Mouse (Mus musculus) heart, postnatal 0 days (tissue): ENCODE measurements around the gene Plxdc1. TPM values are rescaled to one million over a fixed set of nuclear protein-coding genes. Genes with fewer than 3 reads are reported as not detected.

Source experiments
- ATAC-seq: fragments of 200-750 bp; cut with Nextera tagmentation; 2 replicates; pipeline ENCODE4 v1.8.0; 2017; ENCODE audit warnings: low read depth, moderate number of reproducible peaks, moderate library complexity; ENCODE audit not compliant: insufficient read depth
- DNase-seq: peaks from one replicate; pipeline ENCODE4 v3.0.0-alpha.2; 2016; ENCODE audit warnings: low spot score
- H3K27ac ChIP-seq: fragments of 300-500 bp; sonication (generic); 2 replicates; pipeline ENCODE4 v1.5.1; 2014; ENCODE audit warnings: low read depth, mild to moderate bottlenecking
- H3K27me3 ChIP-seq: fragments of 300-500 bp; sonication (generic); 2 replicates; pipeline ENCODE4 v1.6.1; 2014; ENCODE audit warnings: low read length, mixed read lengths; ENCODE audit not compliant: control insufficient read depth, insufficient read depth
- H3K36me3 ChIP-seq: fragments of 300-500 bp; sonication (generic); replicated peaks from 2 replicates; pipeline ENCODE4 v1.6.1; 2014; ENCODE audit warnings: low read length, mixed read lengths; ENCODE audit not compliant: control insufficient read depth, insufficient read depth
- H3K4me1 ChIP-seq: fragments of 300-500 bp; sonication (generic); 2 replicates; pipeline ENCODE4 v1.6.1; 2014; ENCODE audit warnings: antibody characterized with exemption; ENCODE audit not compliant: control insufficient read depth, insufficient read depth
- H3K4me2 ChIP-seq: fragments of 300-500 bp; sonication (generic); 2 replicates; pipeline ENCODE4 v1.6.1; 2014; ENCODE audit warnings: low read depth, mild to moderate bottlenecking, low read length, moderate library complexity
- H3K4me3 ChIP-seq: fragments of 300-500 bp; sonication (generic); 2 replicates; pipeline ENCODE4 v1.5.1; 2014; ENCODE audit warnings: low read depth, low read length
- H3K9ac ChIP-seq: fragments of 300-500 bp; sonication (generic); replicated peaks from 2 replicates; pipeline ENCODE4 v1.6.1; 2014; ENCODE audit warnings: low read depth, low read length, mixed read lengths
- H3K9me3 ChIP-seq: fragments of 300-500 bp; sonication (generic); replicated peaks from 2 replicates; pipeline ENCODE4 v1.6.1; 2016; ENCODE audit warnings: low read length; ENCODE audit not compliant: control insufficient read depth
- CTCF ChIP-seq: IDR thresholded peaks from 2 replicates; pipeline ENCODE4 v1.5.1; 2016; ENCODE audit warnings: antibody characterized with exemption, control low read depth, low read depth
- EP300 ChIP-seq: IDR thresholded peaks from 2 replicates; pipeline ENCODE4 v1.6.1; 2016; ENCODE audit warnings: antibody characterized with exemption, low read depth
- WGBS: fragments of 180-500 bp; shearing (Covaris S2); extraction: QIAGEN DNeasy Blood & Tissue Kit; methylation state at CpG from one replicate; pipeline ENCODE4 v1.1.7; 2014; 5-methylcytosine and 5-hydroxymethylcytosine counted together
- polyA plus RNA-seq: library from polyadenylated mRNA; unstranded; fragments of >200 nt; fragmentation: Nextera tagmentation; extraction: Ambion mirVana; gene quantifications from 2 replicates; pipeline ENCODE4 v1.2.1, GENCODE M21; 2015
- total RNA-seq: library from RNA; depleted of rRNA; stranded (reverse); fragments of >200 nt; gene quantifications from 2 replicates; pipeline ENCODE4 v1.2.3, GENCODE M21; 2014; ENCODE audit warnings: low replicate concordance

The Plxdc1 gene
- total and polyA plus RNA-seq, 2 experiments from 2014 or later = 2.1 to 2.6 TPM

DNA sequence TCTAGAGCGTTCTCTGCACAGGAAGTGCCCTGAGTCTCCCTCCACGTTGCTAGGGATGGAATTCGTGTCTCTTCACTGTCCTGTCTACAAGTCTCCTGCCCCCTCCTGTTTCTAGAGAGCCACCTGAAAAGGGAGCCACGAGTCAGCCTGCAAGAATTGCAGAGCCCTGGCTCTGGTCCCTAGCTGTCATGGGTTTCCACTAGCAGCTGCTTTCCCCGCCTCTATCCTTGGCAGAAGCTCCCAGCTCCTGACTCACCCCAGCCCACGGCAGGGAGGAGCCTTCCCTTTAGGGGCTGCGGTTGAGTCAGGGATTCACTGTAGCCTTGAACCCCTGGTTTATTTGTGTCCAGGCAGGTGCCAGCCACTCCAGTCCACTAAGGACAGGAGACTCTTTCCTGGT, 15.0 kb downstream of the Plxdc1 start:
- WGBS = 4% methylated on average over 7 of the region's 7 CpGs
- ATAC-seq (peak; percentile 84), DNase-seq (peak; percentile 91)
- H3K4me3 ChIP-seq = no peak overlapping the region
- no peaks in the 10 kb centered on the region for H3K36me3 ChIP-seq
- H3K4me1 ChIP-seq = peaks cover 10% of the 10 kb centered on the region
- no peak overlapping the region for H3K9ac ChIP-seq
- H3K4me2 ChIP-seq = peak overlapping the region; percentile 36
- no peaks in the 10 kb centered on the region for H3K27me3 ChIP-seq
- H3K9me3 ChIP-seq = no peaks in the 10 kb centered on the region
- TF ChIP-seq EP300 (no peak), CTCF (no peak)
- no peak overlapping the region for H3K27ac ChIP-seq

DNA sequence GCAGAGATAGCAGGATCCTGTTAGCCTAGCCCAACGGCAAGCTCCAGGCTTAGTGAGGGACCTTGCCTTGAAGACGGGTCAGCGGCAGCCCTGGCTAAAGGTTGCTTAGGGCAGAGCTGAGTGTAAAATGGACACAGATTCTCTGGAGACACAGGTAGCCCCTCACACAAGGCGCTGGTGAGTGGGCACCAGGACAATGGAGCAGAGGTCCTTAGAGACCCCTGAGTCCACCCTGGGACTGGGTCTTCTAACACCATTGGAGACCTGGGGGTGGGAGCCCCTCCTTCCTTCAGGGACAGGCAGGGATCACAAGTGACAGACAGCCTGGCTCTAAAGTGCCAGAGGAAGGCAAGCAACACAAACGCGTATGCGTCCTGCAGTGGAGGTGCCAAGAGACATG, 15.5 kb downstream of the Plxdc1 start:
- TF ChIP-seq CTCF (no peak), EP300 (no peak)
- WGBS = 53% methylated on average over 7 of the region's 7 CpGs
- Histone ChIP-seq H3K9ac (no peak overlapping the region), H3K4me1 (peaks cover 10% of the 10 kb centered on the region), H3K27ac (no peak overlapping the region), H3K4me3 (no peak overlapping the region), H3K27me3 (no peaks in the 10 kb centered on the region), H3K4me2 (peak overlapping the region; percentile 36), H3K9me3 (no peaks in the 10 kb centered on the region), H3K36me3 (no peaks in the 10 kb centered on the region)
- DNase-seq (no peak), ATAC-seq (0 out of 2 replicates have a peak, but pooled peaks have one; percentile 5)

DNA sequence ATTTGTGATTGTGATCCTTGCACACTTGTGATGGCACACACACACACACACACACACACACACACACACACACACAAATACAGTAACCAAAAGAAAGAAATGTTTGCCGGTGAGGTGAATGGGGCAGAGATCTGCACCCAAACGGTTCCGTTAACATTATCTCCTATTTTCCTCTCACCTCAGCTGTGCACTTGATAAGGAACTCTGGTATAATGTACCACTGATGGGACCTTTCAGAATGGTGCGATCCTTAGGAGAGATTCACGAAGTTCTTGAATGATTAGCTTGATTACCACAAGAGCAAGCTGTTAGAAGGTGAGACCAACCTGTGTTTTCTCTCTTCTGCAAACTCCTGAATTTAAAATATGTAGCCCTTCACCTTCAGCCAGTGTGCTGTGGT, 17.9 kb downstream of the Plxdc1 start:
- Histone ChIP-seq H3K27me3 (no peaks in the 10 kb centered on the region), H3K36me3 (no peaks in the 10 kb centered on the region), H3K4me1 (peaks cover 10% of the 10 kb centered on the region), H3K4me2 (no peak overlapping the region), H3K9ac (no peak overlapping the region), H3K4me3 (no peak overlapping the region), H3K9me3 (no peaks in the 10 kb centered on the region), H3K27ac (no peak overlapping the region)
- ATAC-seq (no peak), DNase-seq (no peak)
- TF ChIP-seq CTCF = no peak
- no peak for TF ChIP-seq EP300
- 48% methylated on average over 5 of the region's 5 CpGs for WGBS

DNA sequence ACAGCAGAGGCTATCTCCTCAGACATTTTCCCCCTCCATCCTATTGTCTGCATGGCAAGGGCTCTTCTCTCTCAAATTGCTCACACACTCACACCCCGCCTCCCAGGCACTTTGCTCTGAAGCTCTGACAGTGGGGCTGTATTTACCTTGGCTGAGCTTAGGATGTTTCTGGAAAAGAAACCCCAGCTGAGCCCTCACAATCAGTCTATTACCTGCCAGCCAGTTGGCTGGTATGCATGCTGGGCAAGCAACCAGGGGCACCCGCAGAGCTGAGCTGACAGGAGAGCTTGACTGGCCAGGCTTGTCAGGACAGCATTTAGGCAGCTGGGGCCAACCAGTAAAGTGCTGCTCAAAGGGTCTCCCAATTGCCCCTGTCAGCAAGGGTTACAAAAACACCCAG, 19.1 kb downstream of the Plxdc1 start:
- no peak overlapping the region for H3K27ac ChIP-seq
- TF ChIP-seq CTCF = no peak
- no peak for TF ChIP-seq EP300
- no peak overlapping the region for H3K4me2 ChIP-seq
- 35% methylated on average over 2 of the region's 2 CpGs for WGBS
- H3K4me1 ChIP-seq = peaks cover 10% of the 10 kb centered on the region
- no peaks in the 10 kb centered on the region for H3K9me3 ChIP-seq
- no peak overlapping the region for H3K9ac ChIP-seq
- no peaks in the 10 kb centered on the region for H3K36me3 ChIP-seq
- DNase-seq (peak; percentile 27), ATAC-seq (no peak)
- H3K4me3 ChIP-seq = no peak overlapping the region
- H3K27me3 ChIP-seq = no peaks in the 10 kb centered on the region

DNA sequence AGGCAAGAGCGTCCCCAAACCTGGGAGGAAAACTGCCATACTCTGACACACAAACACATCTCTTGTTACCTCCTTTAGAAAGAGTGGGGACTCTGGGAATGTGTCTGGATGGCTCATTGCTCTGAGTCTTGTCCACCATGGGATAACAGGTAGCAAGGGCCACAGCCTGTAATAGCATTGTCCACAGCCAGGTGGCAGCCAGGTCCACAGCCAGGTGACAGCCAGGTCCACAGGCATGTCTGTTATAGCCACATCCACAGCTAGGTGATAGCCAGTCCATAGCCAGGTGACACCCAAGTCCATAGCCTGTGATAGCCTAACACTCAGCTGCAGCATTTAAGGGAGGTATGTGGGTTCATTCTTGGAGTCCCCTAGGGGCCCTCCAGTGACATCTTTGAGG, 25.3 kb downstream of the Plxdc1 start:
- Histone ChIP-seq H3K27ac (no peak overlapping the region), H3K27me3 (no peaks in the 10 kb centered on the region), H3K4me1 (no peaks in the 10 kb centered on the region), H3K9me3 (no peaks in the 10 kb centered on the region), H3K4me3 (no peak overlapping the region), H3K9ac (no peak overlapping the region), H3K4me2 (no peak overlapping the region), H3K36me3 (no peaks in the 10 kb centered on the region)
- peak; percentile 35 for TF ChIP-seq CTCF
- no peak for TF ChIP-seq EP300
- WGBS = 95% methylated on average over 1 of the region's 1 CpGs
- ATAC-seq (no peak), DNase-seq (no peak)

DNA sequence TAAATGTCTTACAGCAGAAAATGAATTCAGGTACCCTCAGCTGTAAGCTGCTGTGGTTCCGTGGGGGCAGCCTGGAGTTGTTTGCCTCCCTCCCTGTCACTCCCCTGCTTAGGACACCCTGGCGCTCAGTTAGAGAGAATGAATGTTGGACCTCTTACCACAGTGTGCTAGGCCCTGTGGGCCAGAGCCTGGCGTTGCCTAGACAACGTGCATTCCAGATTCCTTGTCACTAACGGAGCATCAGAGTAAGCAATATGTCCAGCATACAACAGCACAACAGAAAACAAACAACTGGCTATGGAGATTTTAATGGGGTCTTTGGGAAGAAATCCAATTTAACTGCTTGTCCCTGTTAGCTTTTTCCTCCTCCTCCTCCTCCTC, 27.0 kb downstream of the Plxdc1 start:
- 70% methylated on average over 5 of the region's 5 CpGs for WGBS
- Histone ChIP-seq H3K27me3 (no peaks in the 10 kb centered on the region), H3K27ac (no peak overlapping the region), H3K9ac (no peak overlapping the region), H3K4me1 (0 out of 2 replicates have a peak, but pooled peaks cover 5% of the 10 kb centered on the region), H3K4me3 (no peak overlapping the region), H3K36me3 (no peaks in the 10 kb centered on the region), H3K4me2 (no peak overlapping the region), H3K9me3 (no peaks in the 10 kb centered on the region)
- TF ChIP-seq EP300 = no peak
- no peak for TF ChIP-seq CTCF
- ATAC-seq = no peak
- DNase-seq = no peak
